Mouse (Mus musculus): ENCODE results near the gene Olfr692. TPM values are rescaled to one million over a fixed set of nuclear protein-coding genes. Genes with fewer than 3 reads are reported as not detected.

The Olfr692 gene
- total and polyA plus RNA-seq, 2 experiments from 2014 or later, result not detected

- no peak for ATAC-seq
- DNase-seq (ENCODE audit: low spot score), result no peak
- Histone ChIP-seq H3K27me3 (ENCODE audit: insufficient read depth, low read length) (no peaks in the 10 kb centered on the region), H3K4me2 (ENCODE audit: low read depth, low read length) (no peak overlapping the region), H3K27ac (no peak overlapping the region), H3K4me1 (ENCODE audit: insufficient read depth, low read length) (no peaks in the 10 kb centered on the region), H3K4me3 (ENCODE audit: low read length) (no peak overlapping the region), H3K9me3 (ENCODE audit: low read length) (no peaks in the 10 kb centered on the region), H3K9ac (replicated peaks; ENCODE audit: low read length) (no peak overlapping the region), H3K36me3 (ENCODE audit: insufficient read depth, low read length) (no peaks in the 10 kb centered on the region)
- TF ChIP-seq CTCF (IDR thresholded peaks at IDR 0.05; ENCODE audit: low read depth), result no peak
- WGBS, result 86% methylated on average over 2 of the region's 2 CpGs
These were observed 6.3 kb upstream of the Olfr692 start for GRCm38 (mm10) chr7:105361713-105362112.

- TF ChIP-seq CTCF (IDR thresholded peaks at IDR 0.05; ENCODE audit: low read depth), result no peak
- Histone ChIP-seq H3K4me3 (ENCODE audit: low read length) (no peak overlapping the region), H3K4me1 (ENCODE audit: insufficient read depth, low read length) (no peaks in the 10 kb centered on the region), H3K4me2 (ENCODE audit: low read depth, low read length) (no peak overlapping the region), H3K27ac (no peak overlapping the region), H3K27me3 (ENCODE audit: insufficient read depth, low read length) (no peaks in the 10 kb centered on the region), H3K9ac (replicated peaks; ENCODE audit: low read length) (no peak overlapping the region), H3K36me3 (ENCODE audit: insufficient read depth, low read length) (no peaks in the 10 kb centered on the region), H3K9me3 (ENCODE audit: low read length) (no peaks in the 10 kb centered on the region)
- DNase-seq (ENCODE audit: low spot score) (no peak), ATAC-seq (no peak)
- 88% methylated on average over 5 of the region's 5 CpGs for WGBS
These were observed 762 bp upstream of the Olfr692 start for GRCm38 (mm10) chr7:105367268-105367667.

GRCm38 (mm10) chr7:105368521-105368920, 491 bp downstream of the Olfr692 start:
- 92% methylated on average over 4 of the region's 4 CpGs for WGBS
- no peak for ATAC-seq

GRCm38 (mm10) chr7:105372912-105373311, 4.9 kb downstream of the Olfr692 start:
- Histone ChIP-seq H3K27ac (no peak overlapping the region), H3K4me1 (ENCODE audit: insufficient read depth, low read length) (no peaks in the 10 kb centered on the region), H3K9me3 (ENCODE audit: low read length) (no peaks in the 10 kb centered on the region), H3K4me2 (ENCODE audit: low read depth, low read length) (no peak overlapping the region), H3K27me3 (ENCODE audit: insufficient read depth, low read length) (no peaks in the 10 kb centered on the region), H3K36me3 (ENCODE audit: insufficient read depth, low read length) (peaks cover 22% of the 10 kb centered on the region), H3K4me3 (ENCODE audit: low read length) (no peak overlapping the region), H3K9ac (replicated peaks; ENCODE audit: low read length) (no peak overlapping the region)
- no peak for TF ChIP-seq CTCF (IDR thresholded peaks at IDR 0.05; ENCODE audit: low read depth)
- no peak for DNase-seq (ENCODE audit: low spot score)
- WGBS, result 83% methylated on average over 1 of the region's 1 CpGs
- ATAC-seq, result no peak

More at GRCm38 (mm10) chr7:105368521-105368920, 491 bp downstream of the Olfr692 start:
- Histone ChIP-seq H3K9ac (replicated peaks; ENCODE audit: low read length) (no peak overlapping the region), H3K4me3 (ENCODE audit: low read length) (no peak overlapping the region), H3K9me3 (ENCODE audit: low read length) (no peaks in the 10 kb centered on the region), H3K27ac (no peak overlapping the region), H3K36me3 (ENCODE audit: insufficient read depth, low read length) (peaks cover under 1% of the 10 kb centered on the region; the same call in 1 of the 2 replicates), H3K4me2 (ENCODE audit: low read depth, low read length) (no peak overlapping the region), H3K27me3 (ENCODE audit: insufficient read depth, low read length) (no peaks in the 10 kb centered on the region), H3K4me1 (ENCODE audit: insufficient read depth, low read length) (no peaks in the 10 kb centered on the region)
- no peak for DNase-seq (ENCODE audit: low spot score)
- TF ChIP-seq CTCF (IDR thresholded peaks at IDR 0.05; ENCODE audit: low read depth), result no peak

- ATAC-seq, result no peak
- no peak for TF ChIP-seq CTCF (IDR thresholded peaks at IDR 0.05; ENCODE audit: low read depth)
- H3K36me3 ChIP-seq (ENCODE audit: insufficient read depth, low read length), result peaks cover 28% of the 10 kb centered on the region
These were observed 5.5 kb downstream of the Olfr692 start for GRCm38 (mm10) chr7:105373509-105373908.

GRCm38 (mm10) chr7:105373976-105374375, 5.9 kb downstream of the Olfr692 start:
- Histone ChIP-seq H3K4me2 (ENCODE audit: low read depth, low read length) (no peak overlapping the region), H3K9ac (replicated peaks; ENCODE audit: low read length) (no peak overlapping the region), H3K36me3 (ENCODE audit: insufficient read depth, low read length) (peaks cover 32% of the 10 kb centered on the region), H3K27me3 (ENCODE audit: insufficient read depth, low read length) (no peaks in the 10 kb centered on the region), H3K4me1 (ENCODE audit: insufficient read depth, low read length) (no peaks in the 10 kb centered on the region), H3K9me3 (ENCODE audit: low read length) (no peaks in the 10 kb centered on the region), H3K4me3 (ENCODE audit: low read length) (no peak overlapping the region), H3K27ac (no peak overlapping the region)
- 96% methylated on average over 3 of the region's 3 CpGs for WGBS
- no peak for TF ChIP-seq CTCF (IDR thresholded peaks at IDR 0.05; ENCODE audit: low read depth)
- no peak for DNase-seq (ENCODE audit: low spot score)
- ATAC-seq, result no peak

More at GRCm38 (mm10) chr7:105373509-105373908, 5.5 kb downstream of the Olfr692 start:
- Histone ChIP-seq H3K9me3 (ENCODE audit: low read length) (no peaks in the 10 kb centered on the region), H3K4me3 (ENCODE audit: low read length) (no peak overlapping the region), H3K4me2 (ENCODE audit: low read depth, low read length) (no peak overlapping the region), H3K27ac (no peak overlapping the region), H3K4me1 (ENCODE audit: insufficient read depth, low read length) (no peaks in the 10 kb centered on the region), H3K27me3 (ENCODE audit: insufficient read depth, low read length) (no peaks in the 10 kb centered on the region), H3K9ac (replicated peaks; ENCODE audit: low read length) (no peak overlapping the region)
- DNase-seq (ENCODE audit: low spot score), result no peak
- WGBS, result 81% methylated on average over 4 of the region's 4 CpGs

GRCm38 (mm10) chr7:105374866-105375265, 6.8 kb downstream of the Olfr692 start, which contains the start of gene Gm5901:
TSS of gene Gm5901 (plus strand) at chr7:105375038.
- no peak for TF ChIP-seq CTCF (IDR thresholded peaks at IDR 0.05; ENCODE audit: low read depth)
- H3K36me3 ChIP-seq (ENCODE audit: insufficient read depth, low read length), result peaks cover 41% of the 10 kb centered on the region
- DNase-seq (ENCODE audit: low spot score) (no peak), ATAC-seq (no peak)
- 100% methylated on average over 1 of the region's 1 CpGs for WGBS
- H3K4me3 ChIP-seq (ENCODE audit: low read length), result no peak within 1 kb of the TSS
- no peaks in the 10 kb centered on the region for H3K9me3 ChIP-seq (ENCODE audit: low read length)
- H3K27me3 ChIP-seq (ENCODE audit: insufficient read depth, low read length), result no peaks in the 10 kb centered on the region
- H3K27ac ChIP-seq, result no peak within 1 kb of the TSS
- no peak within 1 kb of the TSS for H3K4me2 ChIP-seq (ENCODE audit: low read depth, low read length)
- H3K9ac ChIP-seq (replicated peaks; ENCODE audit: low read length), result no peak within 1 kb of the TSS
- no peaks in the 10 kb centered on the region for H3K4me1 ChIP-seq (ENCODE audit: insufficient read depth, low read length)
